Mouse (Mus musculus) myocyte (in vitro differentiated cells): ENCODE measurements around the gene Lsmem1. TPM values are rescaled to one million over a fixed set of nuclear protein-coding genes. Genes with fewer than 3 reads are reported as not detected.
"Not testable (repeated sequence)": the region's sequence is repeated elsewhere in the genome, so short reads cannot be mapped to it uniquely, and the experiment has no call there.

Experiments
- H3K27me3 ChIP-seq: one replicate; pipeline ENCODE4 v1.6.1; 2011; ENCODE audit not compliant: control insufficient read depth, insufficient read depth, insufficient read length
- H3K36me3 ChIP-seq: one replicate; pipeline ENCODE4 v1.6.1; 2011; ENCODE audit not compliant: control insufficient read depth, insufficient read depth
- H3K4me2 ChIP-seq: one replicate; pipeline ENCODE4 v1.6.1; 2011; ENCODE audit warnings: low read depth, control low read depth
- H3K4me3 ChIP-seq: one replicate; pipeline ENCODE4 v1.5.1; 2011; ENCODE audit warnings: mild to moderate bottlenecking, control low read depth, moderate library complexity
- H3K79me2 ChIP-seq: one replicate; pipeline ENCODE4 v1.6.1; 2011; ENCODE audit not compliant: control insufficient read depth, insufficient read depth
- H3ac ChIP-seq: one replicate; pipeline ENCODE4 v1.6.1; 2011; ENCODE audit not compliant: control insufficient read depth, insufficient read length
- CEBPB ChIP-seq: IDR thresholded peaks from 2 replicates; pipeline ENCODE4 v1.6.1; 2011; ENCODE audit warnings: mild to moderate bottlenecking, moderate library complexity; ENCODE audit not compliant: poor library complexity, insufficient read depth, severe bottlenecking
- E2F4 ChIP-seq: IDR thresholded peaks from one replicate; pipeline ENCODE4 v1.6.1; 2011; ENCODE audit warnings: mild to moderate bottlenecking, control low read depth, moderate library complexity; ENCODE audit not compliant: insufficient read depth
- MAX ChIP-seq: IDR thresholded peaks from one replicate; pipeline ENCODE4 v1.6.1; 2011; ENCODE audit warnings: low read depth, mild to moderate bottlenecking, control low read depth
- MYOD1 ChIP-seq, 3 experiments: IDR thresholded peaks; one replicate each; pipeline ENCODE4 v1.6.1; 2011; ENCODE audit warnings: control low read depth in 2 of 3, low read depth in 2 of 3, mild to moderate bottlenecking in 2 of 3, moderate library complexity in 1 of 3; ENCODE audit not compliant: insufficient read length in 2 of 3, control insufficient read depth in 1 of 3
- MYOG ChIP-seq, 3 experiments: IDR thresholded peaks; one replicate each; pipeline ENCODE4 v1.6.1; 2011; ENCODE audit warnings: control low read depth in 2 of 3, low read depth in 2 of 3, mild to moderate bottlenecking in 2 of 3; ENCODE audit not compliant: insufficient read length in 2 of 3, control insufficient read depth in 1 of 3, insufficient read depth in 1 of 3
- POLR2A ChIP-seq: IDR thresholded peaks from one replicate; pipeline ENCODE4 v1.6.1; 2011; ENCODE audit warnings: low read depth, mild to moderate bottlenecking, control low read depth, moderate library complexity; ENCODE audit not compliant: insufficient read length
- POLR2AphosphoS2 ChIP-seq: IDR thresholded peaks from one replicate; pipeline ENCODE4 v1.6.1; 2011; ENCODE audit warnings: low read depth, control low read depth; ENCODE audit not compliant: insufficient read length
- REST ChIP-seq: IDR thresholded peaks from one replicate; pipeline ENCODE4 v1.6.1; 2011; ENCODE audit warnings: mild to moderate bottlenecking, control low read depth, moderate library complexity; ENCODE audit not compliant: insufficient read depth, insufficient read length
- SRF ChIP-seq: IDR thresholded peaks from one replicate; pipeline ENCODE4 v1.6.1; 2011; ENCODE audit warnings: low read depth; ENCODE audit not compliant: control insufficient read depth, insufficient read length
- TCF12 ChIP-seq: IDR thresholded peaks from one replicate; pipeline ENCODE4 v1.6.1; 2011; ENCODE audit warnings: mild to moderate bottlenecking, control low read depth; ENCODE audit not compliant: poor library complexity, insufficient read depth, severe bottlenecking
- TCF3 ChIP-seq: IDR thresholded peaks from one replicate; pipeline ENCODE4 v1.6.1; 2011; ENCODE audit warnings: low read depth, control low read depth; ENCODE audit not compliant: insufficient read length
- USF1 ChIP-seq: IDR thresholded peaks from one replicate; pipeline ENCODE4 v1.6.1; 2011; ENCODE audit warnings: low read depth, mild to moderate bottlenecking, control low read depth, moderate library complexity
- polyA plus RNA-seq: library from polyadenylated mRNA; unstranded; fragments of >200 nt; fragmentation: generic; extraction: Trizol; gene quantifications from one replicate; pipeline ENCODE4 v1.2.1, GENCODE M21; 2012; ENCODE audit warnings: missing spikeins

Gene Lsmem1
- polyA plus RNA-seq, 1 experiment, result 0.22 TPM

- H3K4me3 ChIP-seq, result no peak overlapping the region
- no peak for TF ChIP-seq TCF12
- TF ChIP-seq MAX, result no peak
- TF ChIP-seq USF1, result no peak
- TF ChIP-seq POLR2A, result no peak
- no peak for TF ChIP-seq CEBPB
- no peak for TF ChIP-seq TCF3
- TF ChIP-seq POLR2AphosphoS2, result no peak
- TF ChIP-seq MYOG (IDR thresholded peaks at IDR 0.05; ENCODE audit: control insufficient read depth in 1 of 3, insufficient read depth in 1 of 3, insufficient read length in 2 of 3, low read depth in 2 of 3), result no peak
- TF ChIP-seq MYOD1 (IDR thresholded peaks at IDR 0.05; ENCODE audit: control insufficient read depth in 1 of 3, insufficient read length in 2 of 3, low read depth in 2 of 3), result no peak
- no peak for TF ChIP-seq SRF
- TF ChIP-seq E2F4, result no peak
- TF ChIP-seq REST, result no peak
- H3K36me3 ChIP-seq, result no peaks in the 10 kb centered on the region
- no peak overlapping the region for H3K4me2 ChIP-seq
- H3ac ChIP-seq, result no peak overlapping the region
- no peaks in the 10 kb centered on the region for H3K27me3 ChIP-seq
- no peaks in the 10 kb centered on the region for H3K79me2 ChIP-seq
Measured at GRCm38 (mm10) chr12:40185474-40185873, 13.8 kb downstream of the Lsmem1 start.

GRCm38 (mm10) chr12:40177089-40177488, 22.2 kb downstream of the Lsmem1 start:
- no peaks in the 10 kb centered on the region for H3K27me3 ChIP-seq
- no peaks in the 10 kb centered on the region for H3K79me2 ChIP-seq
- H3K36me3 ChIP-seq, result no peaks in the 10 kb centered on the region
- no peak overlapping the region for H3K4me2 ChIP-seq
- TF ChIP-seq TCF3 (no peak), POLR2A (no peak), E2F4 (no peak), POLR2AphosphoS2 (no peak), USF1 (no peak), MYOD1 (IDR thresholded peaks at IDR 0.05; ENCODE audit: control insufficient read depth in 1 of 3, insufficient read length in 2 of 3, low read depth in 2 of 3) (no peak), MAX (no peak), CEBPB (no peak), TCF12 (no peak), REST (no peak), SRF (no peak), MYOG (IDR thresholded peaks at IDR 0.05; ENCODE audit: control insufficient read depth in 1 of 3, insufficient read depth in 1 of 3, insufficient read length in 2 of 3, low read depth in 2 of 3) (no peak)
- no peak overlapping the region for H3ac ChIP-seq
- no peak overlapping the region for H3K4me3 ChIP-seq

- H3K36me3 ChIP-seq, result no peaks in the 10 kb centered on the region
- no peak overlapping the region for H3K4me3 ChIP-seq
- no peaks in the 10 kb centered on the region for H3K79me2 ChIP-seq
- H3K4me2 ChIP-seq, result no peak overlapping the region
- no peaks in the 10 kb centered on the region for H3K27me3 ChIP-seq
- TF ChIP-seq POLR2A (no peak), CEBPB (no peak), TCF12 (no peak), MYOG (IDR thresholded peaks at IDR 0.05; ENCODE audit: control insufficient read depth in 1 of 3, insufficient read depth in 1 of 3, insufficient read length in 2 of 3, low read depth in 2 of 3) (no peak), MYOD1 (IDR thresholded peaks at IDR 0.05; ENCODE audit: control insufficient read depth in 1 of 3, insufficient read length in 2 of 3, low read depth in 2 of 3) (no peak), E2F4 (no peak), USF1 (no peak), SRF (no peak), TCF3 (no peak), REST (no peak), POLR2AphosphoS2 (no peak), MAX (no peak)
- H3ac ChIP-seq, result no peak overlapping the region
Measured at GRCm38 (mm10) chr12:40176158-40176557, 23.1 kb downstream of the Lsmem1 start.

GRCm38 (mm10) chr12:40175171-40175570, 24.1 kb downstream of the Lsmem1 start:
- not testable (repeated sequence) for H3K4me3 ChIP-seq, H3K4me2 ChIP-seq, H3ac ChIP-seq, H3K36me3 ChIP-seq, H3K79me2 ChIP-seq, H3K27me3 ChIP-seq

GRCm38 (mm10) chr12:40171637-40172036, 27.7 kb downstream of the Lsmem1 start:
- TF ChIP-seq TCF12, result no peak
- no peak for TF ChIP-seq MYOD1 (IDR thresholded peaks at IDR 0.05; ENCODE audit: control insufficient read depth in 1 of 3, insufficient read length in 2 of 3, low read depth in 2 of 3)
- no peak for TF ChIP-seq MAX
- TF ChIP-seq CEBPB, result no peak
- no peak for TF ChIP-seq POLR2A
- no peak overlapping the region for H3K4me2 ChIP-seq
- no peaks in the 10 kb centered on the region for H3K27me3 ChIP-seq
- no peaks in the 10 kb centered on the region for H3K79me2 ChIP-seq
- no peak overlapping the region for H3K4me3 ChIP-seq
- H3ac ChIP-seq, result no peak overlapping the region
- H3K36me3 ChIP-seq, result no peaks in the 10 kb centered on the region
